18 mouse cellular contexts compared by ENCODE assay signal in the genomic region with DNA sequence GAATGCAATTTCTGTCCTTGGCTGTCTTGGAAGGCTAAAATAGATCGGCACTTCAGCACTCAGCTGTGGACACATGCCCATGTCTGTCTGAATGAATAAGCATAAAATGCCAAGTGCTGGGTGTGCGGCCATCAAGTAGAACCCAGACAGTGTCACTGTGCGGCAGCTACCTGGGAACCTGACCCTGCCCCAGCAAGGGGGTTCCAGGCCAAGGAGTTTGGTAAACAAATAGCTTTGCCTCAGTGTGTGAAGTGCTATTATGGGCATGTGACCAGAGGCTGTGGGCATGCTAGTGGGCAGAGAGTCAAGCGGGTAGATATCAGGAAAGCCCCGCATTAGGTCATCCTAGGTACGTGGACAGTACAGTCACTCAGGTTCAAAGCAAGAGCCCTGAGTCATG. TPM values are rescaled to one million over a fixed set of nuclear protein-coding genes. Genes with fewer than 3 reads are reported as not detected.
DNase-seq lines count a peak whose midpoint lies in the region; ATAC-seq and TF ChIP-seq lines count a peak whose summit lies in the region.
"Had no signal": no experiment of that assay in that cellular context is flagged by ENCODE, and none has a peak within 500 bp of the region (broad histone marks: within the 10 kb centered on the region; RNA-seq: fewer than 3 reads in every experiment).

No protein-coding gene starts in this region.

- no peak overlapping the region for H3K4me2 ChIP-seq in liver, embryonic 11.5 days
- H3K4me2 ChIP-seq: lung, embryonic 14.5 days; neural tube, embryonic 12.5 days had no signal

- TF ChIP-seq POLR2A in lung, adult 2 months (IDR thresholded peaks at IDR 0.05; ENCODE audit: borderline replicate concordance, extremely low read depth, low read depth, low read length) = no peak

- H3K27ac ChIP-seq in liver, embryonic 11.5 days (ENCODE audit: low read depth, low read length) = no peak overlapping the region
- H3K27ac ChIP-seq: hindbrain, postnatal 0 days; neural tube, embryonic 12.5 days had no signal

- intact Hi-C loops in gastrocnemius, postnatal 14 days (cut with DNase I; ENCODE audit: low total_unique reads) = no loop called here
- intact Hi-C loops in heart, postnatal 25 days (cut with DNase I) = loop anchor here (10.0 kb wide), 1 partner anchor 273 kb away; no protein-coding TSS in a partner anchor

- peaks cover 2% of the 10 kb centered on the region; the same call in 1 of the 2 replicates for H3K4me1 ChIP-seq in lung, adult 2 months (ENCODE audit: control insufficient read depth, insufficient read depth, low read length)
- H3K4me1 ChIP-seq in liver, embryonic 11.5 days (replicated peaks; ENCODE audit: control insufficient read depth, insufficient read depth, low read length) = no peaks in the 10 kb centered on the region
- H3K4me1 ChIP-seq: neural tube, embryonic 12.5 days had no signal

- no peak for ATAC-seq in liver, embryonic 11.5 days (replicated peaks; ENCODE audit: low FRiP score)
- ATAC-seq: forebrain, embryonic 14.5 days; hindbrain, postnatal 0 days had no signal

- H3K36me3 ChIP-seq in liver, embryonic 11.5 days (ENCODE audit: control insufficient read depth, insufficient read depth, low read length) = no peaks in the 10 kb centered on the region
- H3K36me3 ChIP-seq: neural tube, embryonic 12.5 days had no signal

- peak; percentile 6 for DNase-seq in adrenal gland, postnatal 10 days
- DNase-seq in adrenal gland, postnatal 25 days = no peak
- DNase-seq in lung, adult 18-20 months = peak; percentile 23 to 30
- DNase-seq in lung, adult 2 months = no peak
- DNase-seq in gastrocnemius, postnatal 14 days = peak; percentile 20
- peak; percentile 2 for DNase-seq in heart, postnatal 25 days (ENCODE audit: low spot score)
- no peak for DNase-seq in liver, embryonic 11.5 days (ENCODE audit: low spot score)
- DNase-seq in B cell, adult 2 months = no peak
- DNase-seq: cerebellum, adult 11-12 months; cerebellum, postnatal 36 days; kidney, adult 18-20 months; kidney, postnatal 4 days; liver; lung, embryonic 14.5 days had no signal

- TF ChIP-seq CTCF in lung, adult 2 months (IDR thresholded peaks at IDR 0.05; ENCODE audit: insufficient read depth, low read length) = no peak

- H3K9ac ChIP-seq in liver, embryonic 11.5 days (ENCODE audit: low read depth, low read length) = no peak overlapping the region
- H3K9ac ChIP-seq: lung, embryonic 14.5 days; neural tube, embryonic 12.5 days had no signal

- WGBS in lung, adult 2 months = 56% methylated on average over 6 of the region's 6 CpGs
- 81% methylated on average over 6 of the region's 6 CpGs for WGBS in liver, embryonic 11.5 days

- H3K9me3 ChIP-seq in liver, embryonic 11.5 days (ENCODE audit: control insufficient read depth, low read length) = no peaks in the 10 kb centered on the region
- H3K9me3 ChIP-seq: neural tube, embryonic 12.5 days had no signal

- H3K27me3 ChIP-seq in liver, embryonic 11.5 days (replicated peaks; ENCODE audit: control insufficient read depth, insufficient read depth, low read length) = no peaks in the 10 kb centered on the region
- H3K27me3 ChIP-seq: neural tube, embryonic 12.5 days had no signal

- H3K4me3 ChIP-seq in lung, adult 2 months (replicated peaks; ENCODE audit: extremely low read depth, low read depth, low read length) = no peak overlapping the region
- H3K4me3 ChIP-seq in liver, embryonic 11.5 days (ENCODE audit: low read depth, low read length) = no peak overlapping the region
- H3K4me3 ChIP-seq: erythroblast, embryonic 14.5 days; neural tube, embryonic 12.5 days had no signal

RNA-seq across cellular contexts. Expression of a gene that starts 8.1 kb away (rescaled TPM):
- 10 to 100 TPM; 28.8 to 34.1 TPM for total RNA-seq in adrenal gland, postnatal 10 days (2021)
- total RNA-seq in adrenal gland, postnatal 25 days (2021) = 32.7 and 33.9 TPM in 2 replicates
- 3.8 and 6.3 TPM in 2 replicates for polyA plus RNA-seq in lung, adult 2 months (2012; rRNA removed)
- 10 to 100 TPM; 71.0 to 78.0 TPM for total RNA-seq in gastrocnemius, postnatal 14 days (2021)
- 10 to 100 TPM; 49.8 to 51.0 TPM for total RNA-seq in heart, postnatal 25 days (2021)
- polyA plus RNA-seq in liver, embryonic 11.5 days (2014; fragmentation: Nextera tagmentation; extraction: Ambion mirVana) = 67.6 and 78.6 TPM in 2 replicates

Comparison
In these comparisons a context has a peak if more than half of its experiments do, and no peak if none do; other contexts are left out.
1. DNase-seq: peak in adrenal gland, postnatal 10 days (single experiment), lung, adult 18-20 months (2 of 2), gastrocnemius, postnatal 14 days (single experiment) and heart, postnatal 25 days (single experiment); none in adrenal gland, postnatal 25 days (single experiment), lung, adult 2 months (single experiment), liver, embryonic 11.5 days (single experiment) and B cell, adult 2 months (0 of 2).